Mouse (Mus musculus) erythroblast, adult 5-6 weeks (primary cell): ENCODE measurements around the gene a. TPM values are rescaled to one million over a fixed set of nuclear protein-coding genes. Genes with fewer than 3 reads are reported as not detected.

Source experiments
- total RNA-seq, 2 experiments: library from RNA; stranded (forward) in 1 of 2; stranded (reverse) in 1 of 2; fragments of 150-400 nt in 1 of 2; fragments of 200-764, 138-1000 nt in 1 of 2; gene quantifications; 2 replicates each; pipeline versions ENCODE4 v1.2.3 to v1.2.4; 2015 to 2017; ENCODE audit warnings: low replicate concordance in 2 of 2

a gene
- total RNA-seq, 2 experiments from 2014 or later: not detected

Other genes with a start within 250 kb of the a start
- not detected in 2 replicates for gene 1700003F12Rik, start 244.3 kb upstream of the a start, total RNA-seq (2015; ENCODE audit: low replicate concordance)
- not detected in 2 replicates for gene 1700003F12Rik, start 244.3 kb upstream of the a start, total RNA-seq (2017; ENCODE audit: low replicate concordance)
- not detected in 2 replicates for gene Actl10, start 239.6 kb upstream of the a start, total RNA-seq (2015; ENCODE audit: low replicate concordance)
- gene Actl10, start 239.6 kb upstream of the a start, total RNA-seq (2017; ENCODE audit: low replicate concordance): not detected in 2 replicates
- gene Necab3, start 232.5 kb upstream of the a start, total RNA-seq (2015; ENCODE audit: low replicate concordance): 0.63 TPM in 1 of 2 replicates, not detected in the other
- gene Necab3, start 232.5 kb upstream of the a start, total RNA-seq (2017; ENCODE audit: low replicate concordance): 11.6 TPM in 1 of 2 replicates, not detected in the other
- 6.7 and 11.1 TPM in 2 replicates for gene E2f1, start 221.5 kb upstream of the a start, total RNA-seq (2015; ENCODE audit: low replicate concordance)
- gene E2f1, start 221.5 kb upstream of the a start, total RNA-seq (2017; ENCODE audit: low replicate concordance): 5.5 and 7.0 TPM in 2 replicates
- gene Pxmp4, start 187.7 kb upstream of the a start, total RNA-seq (2015; ENCODE audit: low replicate concordance): 9.0 and 9.6 TPM in 2 replicates
- gene Pxmp4, start 187.7 kb upstream of the a start, total RNA-seq (2017; ENCODE audit: low replicate concordance): 7.5 and 11.2 TPM in 2 replicates
- 6.9 and 11.0 TPM in 2 replicates for gene Zfp341, start 178.1 kb upstream of the a start, total RNA-seq (2015; ENCODE audit: low replicate concordance)
- gene Zfp341, start 178.1 kb upstream of the a start, total RNA-seq (2017; ENCODE audit: low replicate concordance): 6.4 TPM in 2 replicates
- gene 4930519P11Rik, start 178.0 kb upstream of the a start, total RNA-seq (2015; ENCODE audit: low replicate concordance): 6.7 TPM in 1 of 2 replicates, not detected in the other
- 1.8 TPM in 1 of 2 replicates, not detected in the other for gene 4930519P11Rik, start 178.0 kb upstream of the a start, total RNA-seq (2017; ENCODE audit: low replicate concordance)
- 28.0 and 35.7 TPM in 2 replicates for gene Chmp4b, start 139.7 kb upstream of the a start, total RNA-seq (2015; ENCODE audit: low replicate concordance)
- gene Chmp4b, start 139.7 kb upstream of the a start, total RNA-seq (2017; ENCODE audit: low replicate concordance): 47.3 and 59.0 TPM in 2 replicates
- gene Gm14214, start 21.4 kb upstream of the a start, total RNA-seq (2015; ENCODE audit: low replicate concordance): not detected in 2 replicates
- gene Gm14214, start 21.4 kb upstream of the a start, total RNA-seq (2017; ENCODE audit: low replicate concordance): not detected in 2 replicates
- gene Raly, start 306 bp upstream of the a start, total RNA-seq (2015; ENCODE audit: low replicate concordance): 31.1 and 38.2 TPM in 2 replicates
- gene Raly, start 306 bp upstream of the a start, total RNA-seq (2017; ENCODE audit: low replicate concordance): 51.7 and 77.5 TPM in 2 replicates
- gene Eif2s2, start 101.5 kb downstream of the a start, total RNA-seq (2015; ENCODE audit: low replicate concordance): 66.5 and 67.2 TPM in 2 replicates
- gene Eif2s2, start 101.5 kb downstream of the a start, total RNA-seq (2017; ENCODE audit: low replicate concordance): 76.7 and 82.2 TPM in 2 replicates
- not detected in 2 replicates for gene Gm14226, start 226.9 kb downstream of the a start, total RNA-seq (2015; ENCODE audit: low replicate concordance)
- 0.14 TPM in 1 of 2 replicates, not detected in the other for gene Gm14226, start 226.9 kb downstream of the a start, total RNA-seq (2017; ENCODE audit: low replicate concordance)